Mouse (Mus musculus) midbrain, embryonic 14.5 days (tissue): ENCODE data around the gene Mob3b. TPM values are rescaled to one million over a fixed set of nuclear protein-coding genes. Genes with fewer than 3 reads are reported as not detected.
"Not testable (repeated sequence)": the region's sequence is repeated elsewhere in the genome, so short reads cannot be mapped to it uniquely, and the experiment has no call there.

ENCODE experiments used
- ATAC-seq: fragments of 200-750 bp; cut with Nextera tagmentation; 2 replicates; pipeline ENCODE4 v1.8.0; 2017; ENCODE audit warnings: moderate number of reproducible peaks, moderate library complexity; ENCODE audit not compliant: low FRiP score, low TSS enrichment
- DNase-seq: peaks from one replicate; pipeline ENCODE4 v3.0.0-alpha.2; 2015
- H3K27ac ChIP-seq: fragments of 300-500 bp; sonication (generic); replicated peaks from 2 replicates; pipeline ENCODE4 v1.5.1; 2014; ENCODE audit warnings: mild to moderate bottlenecking, low read depth, low read length, moderate library complexity
- H3K27me3 ChIP-seq: fragments of 300-500 bp; sonication (generic); 2 replicates; pipeline ENCODE4 v1.6.1; 2014; ENCODE audit warnings: low read length, control low read depth, mixed read lengths; ENCODE audit not compliant: control insufficient read depth, insufficient read depth
- H3K36me3 ChIP-seq: fragments of 300-500 bp; sonication (generic); 2 replicates; pipeline ENCODE4 v1.6.1; 2014; ENCODE audit warnings: low read length, control low read depth; ENCODE audit not compliant: control insufficient read depth, insufficient read depth
- H3K4me1 ChIP-seq: fragments of 300-500 bp; sonication (generic); 2 replicates; pipeline ENCODE4 v1.6.1; 2014; ENCODE audit warnings: mild to moderate bottlenecking, antibody characterized with exemption, low read length, control low read depth; ENCODE audit not compliant: control insufficient read depth, insufficient read depth
- H3K4me2 ChIP-seq: fragments of 300-500 bp; sonication (generic); 2 replicates; pipeline ENCODE4 v1.6.1; 2014; ENCODE audit warnings: mild to moderate bottlenecking, low read length, moderate library complexity
- H3K4me3 ChIP-seq: fragments of 300-500 bp; sonication (generic); replicated peaks from 2 replicates; pipeline ENCODE4 v1.5.1; 2014; ENCODE audit warnings: low read depth, low read length
- H3K9ac ChIP-seq: fragments of 300-500 bp; sonication (generic); replicated peaks from 2 replicates; pipeline ENCODE4 v1.6.1; 2014; ENCODE audit warnings: mild to moderate bottlenecking, low read length, moderate library complexity
- H3K9me3 ChIP-seq: fragments of 300-500 bp; sonication (generic); 2 replicates; pipeline ENCODE4 v1.6.1; 2016; ENCODE audit warnings: low read length, control low read depth, mixed read lengths; ENCODE audit not compliant: control insufficient read depth
- WGBS: fragments of 180-500 bp; shearing (Covaris S2); extraction: QIAGEN DNeasy Blood & Tissue Kit; methylation state at CpG from one replicate; pipeline ENCODE4 v1.1.7; 2014; 5-methylcytosine and 5-hydroxymethylcytosine counted together
- polyA plus RNA-seq: library from polyadenylated mRNA; unstranded; fragments of >200 nt; fragmentation: Nextera tagmentation; extraction: Ambion mirVana; gene quantifications from 2 replicates; pipeline ENCODE4 v1.2.1, GENCODE M21; 2014

Mob3b gene
- polyA plus RNA-seq, 1 experiment from 2014 or later, result 5.5 TPM

DNA sequence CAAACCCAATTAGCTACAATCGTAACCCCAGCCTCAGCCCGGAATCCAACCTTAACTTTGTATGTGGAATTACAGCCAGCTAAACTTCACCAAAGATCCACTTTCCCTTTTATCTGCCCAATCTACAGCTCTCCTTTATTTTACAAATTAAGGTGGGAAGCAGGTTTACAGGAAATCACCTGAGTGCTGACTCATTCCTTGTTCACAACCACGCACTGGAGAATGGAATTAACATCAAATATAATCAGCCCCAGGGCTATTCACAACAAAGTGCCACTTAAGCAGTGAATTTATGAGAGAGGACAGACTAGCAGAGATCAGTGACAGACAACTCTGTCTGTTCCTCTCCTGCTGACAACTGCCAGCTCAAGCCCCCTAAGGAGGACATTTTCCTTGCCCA is 245.9 kb downstream of the Mob3b start:
- ATAC-seq, result no peak
- 81% methylated on average over 3 of the region's 3 CpGs for WGBS

DNA sequence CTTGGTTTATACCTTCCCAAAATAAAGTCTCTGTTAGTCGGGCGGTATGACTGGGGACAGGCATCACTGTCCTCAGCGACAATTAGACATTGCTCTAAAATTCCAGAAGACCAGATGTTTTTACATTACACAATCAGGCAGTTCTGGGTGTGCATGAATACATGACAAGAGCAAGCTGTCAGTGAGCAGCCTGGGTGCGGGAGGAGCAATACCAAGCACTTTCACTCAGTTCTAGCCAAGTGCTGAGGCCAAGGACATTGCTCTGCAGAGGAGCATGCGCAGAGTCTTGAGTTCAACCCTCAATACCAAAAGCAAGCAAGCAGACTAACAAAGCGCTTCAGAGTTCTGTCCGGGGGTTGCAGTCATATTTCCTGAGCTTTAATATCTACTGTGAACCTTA is 249.2 kb downstream of the Mob3b start:
- ATAC-seq (no peak), DNase-seq (no peak)
- Histone ChIP-seq H3K4me1 (no peaks in the 10 kb centered on the region), H3K9ac (no peak overlapping the region), H3K36me3 (no peaks in the 10 kb centered on the region), H3K27ac (no peak overlapping the region), H3K9me3 (no peaks in the 10 kb centered on the region), H3K4me2 (no peak overlapping the region), H3K27me3 (no peaks in the 10 kb centered on the region), H3K4me3 (no peak overlapping the region)
- 97% methylated on average over 7 of the region's 7 CpGs for WGBS

More for the DNA sequence above, 245.9 kb downstream of the Mob3b start:
- H3K4me3 ChIP-seq, result no peak overlapping the region
- H3K9ac ChIP-seq, result no peak overlapping the region
- H3K27ac ChIP-seq, result no peak overlapping the region
- no peak for DNase-seq
- H3K36me3 ChIP-seq, result no peaks in the 10 kb centered on the region
- H3K4me2 ChIP-seq, result no peak overlapping the region
- no peaks in the 10 kb centered on the region for H3K27me3 ChIP-seq
- no peaks in the 10 kb centered on the region for H3K9me3 ChIP-seq
- no peaks in the 10 kb centered on the region for H3K4me1 ChIP-seq

DNA sequence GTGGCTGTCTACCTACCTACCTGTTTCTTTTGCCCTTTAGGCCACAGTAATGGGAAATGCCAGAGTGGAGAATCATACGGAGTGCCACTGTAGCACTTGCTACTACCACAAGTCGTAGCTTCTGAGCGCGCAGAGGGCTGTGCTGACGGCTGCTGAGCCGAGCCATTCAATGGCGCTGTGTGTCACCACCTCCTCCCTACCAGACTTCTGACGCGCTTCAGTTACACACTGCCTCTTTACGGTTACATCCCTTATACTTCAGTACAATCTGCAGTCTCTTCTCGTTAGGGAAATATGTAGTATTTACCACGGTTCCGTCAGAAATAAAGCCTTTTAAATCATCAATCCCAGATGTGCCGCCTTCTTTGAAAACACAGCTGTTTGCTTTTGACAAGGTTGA is 250.3 kb downstream of the Mob3b start:
- Histone ChIP-seq H3K27ac (no peak overlapping the region), H3K4me2 (no peak overlapping the region), H3K9ac (no peak overlapping the region), H3K4me3 (no peak overlapping the region), H3K9me3 (no peaks in the 10 kb centered on the region), H3K4me1 (no peaks in the 10 kb centered on the region), H3K27me3 (no peaks in the 10 kb centered on the region), H3K36me3 (no peaks in the 10 kb centered on the region)
- no peak for ATAC-seq
- 44% methylated on average over 14 of the region's 14 CpGs for WGBS
- DNase-seq, result peak; percentile 20

DNA sequence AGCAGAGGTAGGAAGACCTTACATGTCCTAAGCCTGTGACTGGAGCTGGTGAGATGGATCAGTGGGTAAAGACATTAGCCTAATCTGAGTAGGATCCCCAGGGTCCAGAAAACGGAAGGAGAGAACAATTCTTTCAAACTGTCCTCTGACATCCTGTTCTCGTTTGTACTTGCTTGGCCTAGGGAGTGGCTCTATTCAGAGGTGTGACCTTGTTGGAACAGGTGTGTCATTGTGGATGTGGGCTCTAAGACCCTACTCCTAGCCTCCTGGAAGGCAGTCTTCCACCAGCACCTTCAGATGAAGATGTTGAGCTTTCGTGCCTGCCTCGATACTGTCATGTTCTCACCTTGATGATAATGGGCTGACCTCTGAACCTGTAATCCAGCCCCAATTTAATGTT is 251.1 kb downstream of the Mob3b start:
- no peaks in the 10 kb centered on the region for H3K9me3 ChIP-seq
- no peak overlapping the region for H3K9ac ChIP-seq
- no peaks in the 10 kb centered on the region for H3K27me3 ChIP-seq
- DNase-seq (no peak), ATAC-seq (no peak)
- H3K4me2 ChIP-seq, result no peak overlapping the region
- no peak overlapping the region for H3K4me3 ChIP-seq
- WGBS, result 75% methylated on average over 4 of the region's 4 CpGs
- no peaks in the 10 kb centered on the region for H3K4me1 ChIP-seq
- H3K36me3 ChIP-seq, result no peaks in the 10 kb centered on the region
- H3K27ac ChIP-seq, result no peak overlapping the region

DNA sequence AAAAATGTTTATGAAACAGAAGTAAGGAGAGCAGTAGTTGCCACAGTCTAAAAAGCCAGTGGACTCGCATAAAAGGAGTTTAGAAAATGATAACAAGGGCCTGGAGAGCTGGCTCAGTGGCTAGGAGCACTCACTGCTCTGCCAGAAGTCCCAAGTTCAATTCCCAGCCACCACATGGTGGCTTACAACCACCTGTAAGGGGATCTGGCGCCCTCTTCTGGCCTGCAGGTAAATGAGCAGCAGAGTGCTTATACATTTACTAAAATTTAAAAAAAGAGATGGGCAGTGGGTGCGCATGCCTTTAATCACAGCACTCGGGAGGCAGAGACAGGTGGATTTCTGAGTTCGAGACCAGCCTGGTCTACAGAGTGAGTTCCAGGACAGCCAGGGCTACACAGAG is 251.9 kb downstream of the Mob3b start:
- Histone ChIP-seq H3K4me1 (no peaks in the 10 kb centered on the region), H3K4me3 (no peak overlapping the region), H3K4me2 (no peak overlapping the region), H3K36me3 (no peaks in the 10 kb centered on the region), H3K9me3 (no peaks in the 10 kb centered on the region), H3K9ac (no peak overlapping the region), H3K27me3 (no peaks in the 10 kb centered on the region), H3K27ac (no peak overlapping the region)
- DNase-seq, result no peak
- no peak for ATAC-seq
- WGBS, result 69% methylated on average over 5 of the region's 5 CpGs

DNA sequence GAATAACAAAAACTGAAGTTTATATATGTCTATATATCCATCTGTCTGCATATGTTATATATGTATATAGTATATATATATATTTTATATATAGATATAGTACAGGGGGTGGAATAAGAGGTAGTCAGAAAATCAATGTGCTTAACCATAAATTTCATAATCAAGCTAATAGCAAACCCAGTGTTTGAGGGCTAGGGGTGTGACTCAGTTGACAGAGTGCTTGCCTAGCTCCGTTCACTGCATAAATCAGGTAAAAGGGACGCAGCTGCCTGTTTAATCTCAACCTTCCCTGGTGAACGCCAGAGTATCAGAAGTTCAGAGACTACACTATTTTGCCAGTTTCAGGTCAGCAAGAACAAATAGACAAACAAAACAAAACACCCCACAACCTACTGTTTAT is 255.7 kb downstream of the Mob3b start:
- not testable (repeated sequence) for H3K4me2 ChIP-seq, H3K36me3 ChIP-seq, ATAC-seq, H3K27ac ChIP-seq, H3K27me3 ChIP-seq, DNase-seq, H3K4me3 ChIP-seq, H3K9me3 ChIP-seq, H3K4me1 ChIP-seq, H3K9ac ChIP-seq
- WGBS, result 90% methylated on average over 3 of the region's 3 CpGs

DNA sequence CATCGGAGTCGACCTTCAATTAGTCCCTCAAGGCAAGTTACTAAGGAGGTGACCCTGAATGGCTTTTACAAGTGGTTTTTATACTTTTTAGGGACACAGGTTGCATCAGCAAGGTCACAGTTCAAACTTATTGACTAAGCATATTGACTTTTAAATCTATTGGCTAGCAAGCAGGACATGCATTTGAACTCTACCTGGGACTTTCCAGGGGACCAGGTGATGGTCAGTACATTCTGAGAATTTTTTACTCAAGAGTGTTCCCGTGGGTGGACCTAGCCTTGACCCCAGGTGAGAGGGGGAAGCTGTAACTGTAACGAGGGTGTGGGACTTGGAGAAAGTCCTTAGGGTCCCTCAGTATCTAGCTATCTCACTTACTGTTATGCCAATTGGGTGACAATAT is 256.1 kb downstream of the Mob3b start:
- DNase-seq (no peak), ATAC-seq (no peak)
- Histone ChIP-seq H3K9ac (no peak overlapping the region), H3K4me3 (no peak overlapping the region), H3K27me3 (no peaks in the 10 kb centered on the region), H3K27ac (no peak overlapping the region), H3K36me3 (no peaks in the 10 kb centered on the region), H3K4me2 (no peak overlapping the region), H3K4me1 (no peaks in the 10 kb centered on the region), H3K9me3 (no peaks in the 10 kb centered on the region)
- WGBS, result 82% methylated on average over 4 of the region's 4 CpGs

DNA sequence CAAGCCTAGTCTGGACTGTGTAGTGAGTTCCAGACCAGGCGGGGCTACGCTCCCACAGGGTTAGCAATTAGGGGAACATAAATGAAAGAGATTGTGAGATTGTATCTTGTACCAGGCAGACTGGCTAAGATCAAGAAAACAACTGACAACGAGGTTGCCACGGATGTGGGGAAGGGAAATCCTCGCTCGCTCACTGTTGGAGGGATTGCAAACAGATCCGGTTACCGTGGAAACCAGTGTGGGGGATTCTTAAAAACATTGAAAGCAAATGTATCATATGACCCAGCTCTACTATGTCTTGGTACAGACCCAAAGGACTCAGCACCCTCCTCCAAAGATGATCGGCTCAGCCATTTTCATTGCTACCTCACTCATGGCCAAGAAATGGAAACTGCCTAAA is 257.1 kb downstream of the Mob3b start:
- Histone ChIP-seq H3K4me3 (no peak overlapping the region), H3K27ac (no peak overlapping the region), H3K4me1 (no peaks in the 10 kb centered on the region), H3K9me3 (no peaks in the 10 kb centered on the region), H3K9ac (no peak overlapping the region), H3K36me3 (no peaks in the 10 kb centered on the region), H3K27me3 (no peaks in the 10 kb centered on the region), H3K4me2 (no peak overlapping the region)
- DNase-seq (peak; percentile 65), ATAC-seq (no peak)
- 48% methylated on average over 9 of the region's 9 CpGs for WGBS

DNA sequence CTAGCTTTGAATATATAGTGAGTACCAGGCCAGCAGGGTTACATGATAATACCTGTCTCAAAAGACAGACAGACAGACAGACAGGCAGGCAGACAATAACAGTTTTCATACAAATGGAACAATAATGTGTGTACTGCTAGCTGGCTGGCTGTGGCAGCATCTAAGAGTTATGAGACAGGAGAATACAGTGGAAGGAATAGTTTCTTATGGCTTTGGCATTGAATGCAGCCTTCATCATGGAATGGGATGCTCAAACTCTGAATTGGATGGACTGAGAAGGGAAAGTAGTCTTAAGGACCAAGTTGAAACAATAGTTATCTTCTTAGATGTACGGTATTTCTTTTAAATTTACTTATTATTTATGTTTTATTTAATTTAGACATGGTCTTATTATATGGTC is 258.0 kb downstream of the Mob3b start:
- Histone ChIP-seq H3K4me1 (no peaks in the 10 kb centered on the region), H3K4me2 (no peak overlapping the region), H3K27ac (no peak overlapping the region), H3K27me3 (no peaks in the 10 kb centered on the region), H3K36me3 (no peaks in the 10 kb centered on the region), H3K9me3 (no peaks in the 10 kb centered on the region), H3K4me3 (no peak overlapping the region), H3K9ac (no peak overlapping the region)
- WGBS, result 91% methylated on average over 1 of the region's 1 CpGs
- ATAC-seq, result no peak
- DNase-seq, result no peak
